Mouse (Mus musculus) CH12F3 (cell line): ENCODE data around the gene Gm21775.
"Not testable (repeated sequence)": the region's sequence is repeated elsewhere in the genome, so short reads cannot be mapped to it uniquely, and the experiment has no call there.

ENCODE experiments used
- in situ Hi-C: fragments of 300-500 bp; cut with MboI; formaldehyde crosslinking; loops from 2 replicates; pipeline ENCODE4 v1.14.3; 2020; ENCODE audit warnings: low sequenced_read_pairs

The Gm21775 gene

GRCm38 (mm10) chrY:10553153-10553552 lies at the start of gene Gm21775:
Gene Gm21775 (plus strand): TSS chrY:10553453.
- in situ Hi-C loops, result not testable (repeated sequence)

- in situ Hi-C loops, result not testable (repeated sequence)
These were observed 17.3 kb upstream of the Gm21775 start, which contains the start of gene Gm20737 for GRCm38 (mm10) chrY:10535942-10536341. Gene Gm20737 (minus strand): TSS chrY:10536042.
